Mouse (Mus musculus): ENCODE measurements around the gene Nfia. TPM values are rescaled to one million over a fixed set of nuclear protein-coding genes. Genes with fewer than 3 reads are reported as not detected.

The Nfia gene
- total RNA-seq, 1 experiment = 0.27 TPM

DNA sequence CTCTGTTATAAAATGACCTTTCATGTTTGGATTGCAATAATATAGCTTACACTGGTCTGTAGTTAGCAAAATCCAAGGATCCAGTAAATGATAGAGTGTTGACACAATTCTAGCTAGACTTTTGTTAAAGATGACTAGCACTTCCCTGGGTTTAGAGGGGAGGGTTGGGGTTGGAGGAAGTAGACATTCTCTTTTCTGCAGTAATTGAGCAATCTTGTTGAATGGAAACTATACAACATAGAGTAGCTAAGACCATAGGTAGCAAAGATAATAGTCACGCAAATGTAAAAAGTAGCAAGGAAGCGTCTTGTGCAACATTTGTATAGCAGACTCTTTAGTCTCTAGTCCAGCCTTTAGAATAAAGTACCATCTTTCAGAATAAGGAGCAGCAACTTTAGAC is 163.8 kb downstream of the Nfia start:
- Histone ChIP-seq H3K4me1 (ENCODE audit: control insufficient read depth in 2 of 2, insufficient read depth in 2 of 2, low read length in 2 of 2, poor library complexity in 1 of 2) (no peaks in the 10 kb centered on the region), H3K27ac (ENCODE audit: insufficient read depth, low read depth, low read length, poor library complexity, severe bottlenecking) (no peak overlapping the region), H3K4me3 (ENCODE audit: insufficient read depth in 1 of 2, low read depth in 1 of 2, low read length in 2 of 2, poor library complexity in 1 of 2, severe bottlenecking in 1 of 2) (no peak overlapping the region), H3K36me3 (ENCODE audit: control insufficient read depth, insufficient read depth, low read length, poor library complexity, severe bottlenecking) (no peaks in the 10 kb centered on the region), H3K9ac (ENCODE audit: insufficient read depth, low read depth, low read length, poor library complexity, severe bottlenecking) (no peak overlapping the region), H3K9me3 (ENCODE audit: control insufficient read depth, insufficient read depth, low read depth, low read length) (no peaks in the 10 kb centered on the region)
- TF ChIP-seq HCFC1 (IDR thresholded peaks at IDR 0.05; ENCODE audit: borderline replicate concordance, insufficient read depth, low read length) = no peak
- no peak for TF ChIP-seq MAFK (IDR thresholded peaks at IDR 0.05; ENCODE audit: insufficient read depth, low read depth, low read length)
- no peak for TF ChIP-seq ZNF384 (IDR thresholded peaks at IDR 0.05; ENCODE audit: low read depth, low read length)
- no peak for TF ChIP-seq CHD2 (IDR thresholded peaks at IDR 0.05; ENCODE audit: low read depth, low read length)
- DNase-seq (ENCODE audit: low read depth, low spot score) = no peak
- in situ Hi-C loops (cut with MboI; ENCODE audit: low sequenced_read_pairs in 2 of 2, unreplicated experiment in 2 of 2) = no loop called here

DNA sequence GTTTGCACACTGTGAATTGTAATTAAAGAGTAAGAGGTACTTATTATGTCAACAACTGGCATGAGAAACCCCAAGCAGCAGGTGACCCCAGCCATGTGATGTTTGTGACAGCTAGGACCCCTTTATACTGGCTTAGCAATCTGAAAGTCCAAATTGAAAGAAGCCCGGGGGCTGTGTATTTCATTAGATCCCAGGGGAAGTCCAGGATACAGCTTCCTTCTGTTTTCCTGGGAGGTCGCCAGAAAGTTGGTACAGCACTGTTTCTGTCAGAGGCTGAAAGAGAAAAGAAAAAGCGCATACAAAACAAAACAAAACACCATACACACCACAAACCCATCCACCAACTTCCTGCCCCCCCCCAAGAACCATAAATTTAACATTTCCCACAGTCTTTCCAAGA is 164.4 kb downstream of the Nfia start:
- in situ Hi-C loops (cut with MboI; ENCODE audit: low sequenced_read_pairs in 2 of 2, unreplicated experiment in 2 of 2) = no loop called here
- Histone ChIP-seq H3K9me3 (ENCODE audit: control insufficient read depth, insufficient read depth, low read depth, low read length) (no peaks in the 10 kb centered on the region), H3K4me1 (ENCODE audit: control insufficient read depth in 2 of 2, insufficient read depth in 2 of 2, low read length in 2 of 2, poor library complexity in 1 of 2) (no peaks in the 10 kb centered on the region), H3K27ac (ENCODE audit: insufficient read depth, low read depth, low read length, poor library complexity, severe bottlenecking) (no peak overlapping the region), H3K9ac (ENCODE audit: insufficient read depth, low read depth, low read length, poor library complexity, severe bottlenecking) (no peak overlapping the region), H3K36me3 (ENCODE audit: control insufficient read depth, insufficient read depth, low read length, poor library complexity, severe bottlenecking) (no peaks in the 10 kb centered on the region), H3K4me3 (ENCODE audit: insufficient read depth in 1 of 2, low read depth in 1 of 2, low read length in 2 of 2, poor library complexity in 1 of 2, severe bottlenecking in 1 of 2) (no peak overlapping the region)
- TF ChIP-seq ZNF384 (IDR thresholded peaks at IDR 0.05; ENCODE audit: low read depth, low read length) (no peak), MAFK (IDR thresholded peaks at IDR 0.05; ENCODE audit: insufficient read depth, low read depth, low read length) (no peak), ZC3H11A (IDR thresholded peaks at IDR 0.05; ENCODE audit: borderline replicate concordance, low read depth, low read length) (no peak), CHD2 (IDR thresholded peaks at IDR 0.05; ENCODE audit: low read depth, low read length) (no peak), HCFC1 (IDR thresholded peaks at IDR 0.05; ENCODE audit: borderline replicate concordance, insufficient read depth, low read length) (no peak)
- no peak for DNase-seq (ENCODE audit: low read depth, low spot score)

- H3K36me3 ChIP-seq (ENCODE audit: control insufficient read depth, insufficient read depth, low read length, poor library complexity, severe bottlenecking) = no peaks in the 10 kb centered on the region
- DNase-seq (ENCODE audit: low read depth, low spot score) = no peak
- H3K9ac ChIP-seq (ENCODE audit: insufficient read depth, low read depth, low read length, poor library complexity, severe bottlenecking) = no peak overlapping the region
- TF ChIP-seq ZNF384 (IDR thresholded peaks at IDR 0.05; ENCODE audit: low read depth, low read length) = no peak
- TF ChIP-seq MAFK (IDR thresholded peaks at IDR 0.05; ENCODE audit: insufficient read depth, low read depth, low read length) = no peak
- TF ChIP-seq ZC3H11A (IDR thresholded peaks at IDR 0.05; ENCODE audit: borderline replicate concordance, low read depth, low read length) = no peak
- TF ChIP-seq HCFC1 (IDR thresholded peaks at IDR 0.05; ENCODE audit: borderline replicate concordance, insufficient read depth, low read length) = no peak
- in situ Hi-C loops (cut with MboI; ENCODE audit: low sequenced_read_pairs in 2 of 2, unreplicated experiment in 2 of 2) = no loop called here
- no peak overlapping the region for H3K27ac ChIP-seq (ENCODE audit: insufficient read depth, low read depth, low read length, poor library complexity, severe bottlenecking)
- H3K4me1 ChIP-seq (ENCODE audit: control insufficient read depth in 2 of 2, insufficient read depth in 2 of 2, low read length in 2 of 2, poor library complexity in 1 of 2) = no peaks in the 10 kb centered on the region
- H3K4me3 ChIP-seq (ENCODE audit: insufficient read depth in 1 of 2, low read depth in 1 of 2, low read length in 2 of 2, poor library complexity in 1 of 2, severe bottlenecking in 1 of 2) = no peak overlapping the region
- H3K9me3 ChIP-seq (ENCODE audit: control insufficient read depth, insufficient read depth, low read depth, low read length) = no peaks in the 10 kb centered on the region
Observed at GRCm38 (mm10) chr4:97939492-97939891, 167.0 kb downstream of the Nfia start.

DNA sequence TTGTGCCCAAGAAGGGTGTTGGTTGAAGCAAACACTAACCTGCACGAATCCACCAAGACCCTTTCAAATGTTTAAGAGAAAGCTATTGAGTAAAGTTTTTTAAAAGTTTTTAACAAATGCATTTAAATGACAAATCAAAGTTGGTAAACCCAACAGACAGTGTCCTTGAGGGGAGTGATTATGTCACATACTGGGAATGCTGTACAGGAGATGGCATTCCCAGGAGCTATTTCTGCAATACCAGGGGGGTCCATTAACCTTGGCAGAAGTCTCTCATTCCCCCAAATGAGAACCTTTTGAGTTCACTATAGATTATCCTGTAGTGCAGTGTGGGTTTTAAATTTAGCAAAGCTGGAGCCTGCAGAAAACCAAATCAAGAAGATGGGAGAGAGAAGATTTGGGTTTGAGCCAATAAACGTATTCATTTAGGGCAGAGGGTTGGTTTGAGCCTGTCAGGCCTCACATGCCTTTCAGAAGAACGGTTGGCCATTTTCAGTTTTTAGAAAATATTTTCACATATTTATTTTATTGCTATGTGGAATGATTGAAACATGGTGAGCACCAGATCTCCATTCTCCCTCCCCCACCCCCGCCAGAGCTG is 167.5 kb downstream of the Nfia start:
- Histone ChIP-seq H3K36me3 (ENCODE audit: control insufficient read depth, insufficient read depth, low read length, poor library complexity, severe bottlenecking) (no peaks in the 10 kb centered on the region), H3K27ac (ENCODE audit: insufficient read depth, low read depth, low read length, poor library complexity, severe bottlenecking) (no peak overlapping the region), H3K9ac (ENCODE audit: insufficient read depth, low read depth, low read length, poor library complexity, severe bottlenecking) (no peak overlapping the region), H3K9me3 (ENCODE audit: control insufficient read depth, insufficient read depth, low read depth, low read length) (no peaks in the 10 kb centered on the region), H3K4me1 (ENCODE audit: control insufficient read depth in 2 of 2, insufficient read depth in 2 of 2, low read length in 2 of 2, poor library complexity in 1 of 2) (no peaks in the 10 kb centered on the region), H3K4me3 (ENCODE audit: insufficient read depth in 1 of 2, low read depth in 1 of 2, low read length in 2 of 2, poor library complexity in 1 of 2, severe bottlenecking in 1 of 2) (no peak overlapping the region)
- no peak for TF ChIP-seq CHD2 (IDR thresholded peaks at IDR 0.05; ENCODE audit: low read depth, low read length)
- TF ChIP-seq ZNF384 (IDR thresholded peaks at IDR 0.05; ENCODE audit: low read depth, low read length) = no peak
- no peak for TF ChIP-seq HCFC1 (IDR thresholded peaks at IDR 0.05; ENCODE audit: borderline replicate concordance, insufficient read depth, low read length)
- TF ChIP-seq MAFK (IDR thresholded peaks at IDR 0.05; ENCODE audit: insufficient read depth, low read depth, low read length) = no peak
- no peak for TF ChIP-seq ZC3H11A (IDR thresholded peaks at IDR 0.05; ENCODE audit: borderline replicate concordance, low read depth, low read length)
- no peak for DNase-seq (ENCODE audit: low read depth, low spot score)
- in situ Hi-C loops (cut with MboI; ENCODE audit: low sequenced_read_pairs in 2 of 2, unreplicated experiment in 2 of 2) = no loop called here

DNA sequence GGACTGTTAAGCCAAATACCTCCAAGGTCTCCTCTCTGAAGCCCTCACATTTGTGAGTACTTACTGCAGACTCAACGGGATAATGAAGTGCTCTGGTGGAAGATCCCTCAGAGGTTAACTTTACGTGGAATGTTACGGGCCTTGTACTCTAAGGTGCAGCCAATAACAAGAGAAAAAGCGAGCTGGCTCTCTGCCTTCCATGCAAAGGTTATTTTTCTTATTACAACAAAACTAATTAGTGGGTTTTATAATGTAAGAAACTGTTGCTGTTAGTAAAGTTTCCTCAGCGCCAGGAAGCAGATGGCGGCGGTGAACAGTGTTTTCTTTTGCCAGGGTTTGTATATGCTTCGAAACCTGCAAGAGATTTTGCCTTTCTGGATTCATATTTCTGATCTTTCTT is 169.1 kb downstream of the Nfia start:
- H3K9ac ChIP-seq (ENCODE audit: insufficient read depth, low read depth, low read length, poor library complexity, severe bottlenecking) = no peak overlapping the region
- no peak overlapping the region for H3K4me3 ChIP-seq (ENCODE audit: insufficient read depth in 1 of 2, low read depth in 1 of 2, low read length in 2 of 2, poor library complexity in 1 of 2, severe bottlenecking in 1 of 2)
- H3K36me3 ChIP-seq (ENCODE audit: control insufficient read depth, insufficient read depth, low read length, poor library complexity, severe bottlenecking) = no peaks in the 10 kb centered on the region
- no peak overlapping the region for H3K27ac ChIP-seq (ENCODE audit: insufficient read depth, low read depth, low read length, poor library complexity, severe bottlenecking)
- DNase-seq (ENCODE audit: low read depth, low spot score) = no peak
- TF ChIP-seq CHD2 (IDR thresholded peaks at IDR 0.05; ENCODE audit: low read depth, low read length) (no peak), HCFC1 (IDR thresholded peaks at IDR 0.05; ENCODE audit: borderline replicate concordance, insufficient read depth, low read length) (no peak)
- in situ Hi-C loops (cut with MboI; ENCODE audit: low sequenced_read_pairs in 2 of 2, unreplicated experiment in 2 of 2) = no loop called here
- H3K4me1 ChIP-seq (ENCODE audit: control insufficient read depth in 2 of 2, insufficient read depth in 2 of 2, low read length in 2 of 2, poor library complexity in 1 of 2) = no peaks in the 10 kb centered on the region
- no peaks in the 10 kb centered on the region for H3K9me3 ChIP-seq (ENCODE audit: control insufficient read depth, insufficient read depth, low read depth, low read length)

Data from ES-E14 (cell line).